Mouse (Mus musculus) erythroblast, embryonic 14.5 days (primary cell): Measurements from ENCODE around the gene Calr4.

Experiments
- GATA1 ChIP-seq: IDR thresholded peaks from 2 replicates; pipeline ENCODE4 v1.6.1; 2012; ENCODE audit warnings: low read length, inconsistent platforms, mixed read lengths
- TAL1 ChIP-seq: IDR thresholded peaks from 3 replicates; pipeline ENCODE4 v1.6.1; 2012; ENCODE audit warnings: low read length, inconsistent platforms, mixed read lengths

DNA sequence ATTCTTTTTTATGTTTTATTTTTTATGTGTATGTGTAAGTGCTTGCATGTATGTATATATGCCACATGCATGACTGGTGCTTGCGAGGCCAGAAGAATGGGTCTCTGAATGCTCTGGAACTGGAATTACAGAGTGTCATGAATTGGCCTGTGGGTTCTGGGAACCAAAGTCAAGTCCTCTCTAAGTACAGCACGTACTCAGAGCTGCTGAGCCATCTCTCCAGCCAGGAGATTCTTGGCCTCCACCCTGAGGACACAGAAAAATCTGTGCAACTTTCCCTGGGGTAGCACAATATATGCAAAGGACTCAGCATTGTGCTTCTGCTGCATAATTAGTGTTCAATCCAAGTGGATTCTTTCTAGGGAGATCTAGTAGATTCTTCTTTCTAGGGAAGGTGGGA lies 24.0 kb upstream of the Calr4 start:
- TF ChIP-seq TAL1 (no peak), GATA1 (no peak)
